Mouse (Mus musculus) ovary, postnatal 36 days (tissue): ENCODE data around the gene Ssb.

Experiments used
- DNase-seq: peaks from one replicate; pipeline ENCODE4 v3.0.0; 2022; ENCODE audit warnings: low spot score, mixed read lengths

The Ssb gene

DNA sequence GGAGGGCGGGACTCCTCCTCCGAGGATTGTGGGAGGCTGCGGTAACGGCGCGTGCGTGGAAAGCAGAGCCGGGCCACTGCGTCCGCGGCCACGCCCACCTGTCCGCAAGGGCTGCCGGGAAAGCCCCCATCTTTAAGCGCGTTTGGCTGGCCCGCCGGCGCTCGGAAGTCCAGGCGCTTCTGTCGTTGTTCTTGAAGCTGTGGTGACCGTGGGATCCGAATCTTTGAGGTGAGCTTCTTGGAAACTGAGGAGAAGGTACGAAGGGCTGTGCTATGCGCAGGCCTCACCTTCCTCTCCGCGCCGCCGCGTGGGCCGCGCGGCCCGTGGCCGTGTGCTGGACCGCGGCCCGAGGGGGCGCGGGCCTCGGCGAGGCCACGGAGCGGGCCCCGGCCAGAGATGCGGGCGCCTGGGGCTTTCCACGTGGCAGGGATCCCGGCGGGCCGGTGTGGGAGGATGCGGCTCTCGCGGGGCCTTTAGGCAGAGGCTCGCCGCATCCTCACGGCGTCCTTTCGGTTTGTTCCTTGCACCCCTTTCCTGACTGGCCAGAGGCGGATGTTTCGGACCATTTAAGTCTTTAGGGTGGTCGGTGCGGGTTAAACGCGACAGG is at the start of gene Ssb:
TSS of gene Ssb (plus strand) at position 78 of the 607 bp plus-strand sequence.
- DNase-seq, result peak; percentile 93

DNA sequence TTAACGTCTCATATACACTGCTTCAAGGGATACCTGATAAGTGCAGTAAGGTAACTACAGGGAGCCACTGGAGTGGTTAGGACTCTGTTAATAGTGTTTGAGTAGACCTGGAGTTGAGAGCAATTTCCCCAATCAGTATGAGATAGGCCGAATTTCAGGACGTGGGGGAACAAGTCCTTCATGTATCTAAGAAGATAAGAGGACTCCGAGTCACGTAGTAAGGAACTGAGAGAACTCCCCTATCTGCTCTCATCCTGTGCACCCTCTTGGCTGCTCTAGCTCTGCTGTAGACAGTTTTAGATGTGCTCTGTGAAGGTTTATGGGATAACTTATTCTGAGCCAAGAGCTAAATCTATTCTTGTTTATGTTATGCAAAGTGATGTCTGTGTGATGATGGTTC is 44.8 kb upstream of the Ssb start:
- no peak for DNase-seq

GRCm38 (mm10) chr2:69818350-69819085 is 42.8 kb upstream of the Ssb start:
- DNase-seq, result no peak

DNA sequence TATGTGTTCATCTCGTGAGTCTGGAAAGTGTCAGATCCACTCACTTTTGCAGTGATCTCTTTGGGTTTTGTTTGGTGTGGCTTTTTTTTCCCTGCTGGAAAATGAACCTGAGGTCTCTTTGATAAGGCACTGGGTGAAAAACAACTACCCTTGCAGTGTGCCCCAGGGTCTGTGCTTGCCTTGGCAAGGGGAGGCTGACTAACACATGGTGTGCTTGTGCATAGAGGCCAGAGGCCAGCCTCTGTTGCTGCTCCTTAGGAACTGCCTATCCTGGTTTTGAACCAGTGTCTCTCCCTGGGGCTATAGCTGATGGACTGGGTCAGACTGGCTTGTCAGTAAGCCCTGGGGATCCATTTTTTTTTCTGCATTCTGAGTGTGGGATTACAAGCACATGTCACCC is 41.2 kb upstream of the Ssb start:
- DNase-seq, result no peak

DNA sequence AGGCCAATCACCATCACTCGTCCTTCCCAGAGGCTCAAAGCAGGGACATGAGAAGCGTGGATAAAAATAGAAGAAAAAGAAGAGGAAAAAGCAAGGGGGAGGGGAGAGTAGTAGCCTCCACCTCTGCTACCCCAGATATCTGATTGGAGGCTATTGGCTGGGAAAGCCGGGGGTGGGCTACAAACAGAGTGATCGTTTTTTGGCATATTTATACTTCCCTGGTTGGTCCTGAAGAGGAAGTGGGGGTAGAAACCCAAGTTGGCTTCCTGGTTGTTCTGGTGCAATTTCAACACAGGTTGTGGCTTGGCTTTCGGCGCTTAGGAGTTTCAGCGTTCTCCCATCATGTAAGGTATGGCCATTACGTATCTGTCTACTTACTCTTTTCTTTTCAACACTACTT is 39.7 kb upstream of the Ssb start, which contains the start of gene Klhl23:
TSS of gene Klhl23 (plus strand) at position 234 of the 400 bp plus-strand sequence.
- peak; percentile 16 for DNase-seq

DNA sequence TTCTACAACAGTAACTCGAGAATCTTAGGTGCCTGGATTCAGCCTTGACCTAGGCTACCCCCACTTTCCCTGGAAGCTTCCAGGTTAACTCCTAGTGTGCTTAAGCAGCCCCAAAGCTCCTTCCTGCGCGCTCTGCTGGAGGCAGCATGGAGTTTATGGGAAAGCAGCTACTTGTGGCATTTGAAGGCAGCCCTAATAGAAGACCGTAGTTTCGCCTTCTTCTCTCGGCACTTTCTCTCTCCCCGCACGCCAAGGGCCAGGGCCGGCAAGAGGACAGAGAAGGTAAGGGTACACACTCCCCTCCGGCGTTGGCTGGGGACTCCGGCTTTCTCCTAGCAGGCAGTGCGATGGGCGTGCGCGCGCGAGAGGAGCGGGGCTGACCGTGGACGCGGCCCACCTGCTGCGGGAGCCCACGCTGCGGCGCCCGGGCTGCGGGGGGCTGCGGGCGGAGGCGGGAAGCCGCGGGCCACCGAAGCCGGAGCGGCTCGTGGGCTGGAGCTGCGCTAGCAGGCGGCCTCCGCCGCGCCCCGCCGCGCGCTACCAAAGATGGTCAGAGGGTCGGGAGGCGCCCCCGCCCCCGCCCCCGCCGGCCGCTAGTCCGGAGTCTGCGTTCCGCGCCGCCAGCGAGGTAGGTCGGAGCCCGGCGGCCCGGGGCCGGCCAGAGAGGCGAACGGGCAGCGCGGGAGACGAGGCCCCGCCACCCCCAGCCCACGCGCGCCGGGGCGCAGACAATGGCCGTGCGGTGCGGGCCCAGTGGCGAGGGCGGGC is 38.8 kb upstream of the Ssb start:
- DNase-seq, result peak; percentile 58

DNA sequence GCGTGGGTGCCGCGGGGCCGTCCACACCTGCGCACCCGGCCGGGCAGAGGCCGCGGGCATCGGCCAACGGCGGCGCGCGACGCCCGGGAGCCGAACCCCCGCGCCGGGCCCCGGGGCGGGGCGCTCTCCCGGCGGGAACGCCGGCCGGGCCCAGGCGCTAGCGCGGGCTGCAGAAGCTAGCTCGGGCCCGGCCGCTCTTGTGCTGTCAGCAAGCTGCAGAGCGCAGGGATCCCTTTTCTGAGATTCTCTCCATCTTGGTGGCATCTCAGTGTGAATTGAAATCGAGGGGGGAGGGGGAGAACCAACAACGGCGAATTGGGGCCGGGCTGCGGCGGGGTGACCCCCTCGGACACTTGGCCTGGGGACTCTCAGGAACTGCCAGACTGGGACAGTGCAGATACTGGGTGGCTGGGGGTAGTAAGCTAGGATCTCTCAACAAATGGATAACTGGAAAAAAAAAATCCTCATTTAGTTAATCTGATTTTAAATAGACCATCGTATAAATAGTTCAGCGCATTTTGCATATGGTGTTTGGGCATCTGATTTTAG is 38.2 kb upstream of the Ssb start:
- peak; percentile 51 for DNase-seq

DNA sequence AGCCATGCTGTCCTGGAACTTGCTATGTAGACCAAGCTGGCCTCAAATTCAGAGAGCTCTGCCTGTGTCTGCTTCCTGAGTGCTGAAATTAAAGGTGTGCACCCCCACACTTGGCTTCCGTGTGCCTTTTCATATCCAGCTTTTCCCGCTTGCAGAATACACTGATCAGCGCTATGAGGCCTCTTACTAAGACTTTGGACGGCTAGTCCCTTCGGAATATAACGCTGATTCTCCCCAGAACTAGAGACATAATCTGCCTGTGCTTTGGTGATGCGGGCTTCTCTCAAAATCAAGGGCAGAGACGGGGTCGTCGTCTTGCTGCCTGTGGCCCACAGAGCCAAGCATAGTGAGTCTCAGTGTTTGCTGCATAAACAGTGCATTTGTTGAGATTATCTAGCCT is 35.5 kb upstream of the Ssb start:
- no peak for DNase-seq

- no peak for DNase-seq
Observed at GRCm38 (mm10) chr2:69826380-69826779, 35.0 kb upstream of the Ssb start.

DNA sequence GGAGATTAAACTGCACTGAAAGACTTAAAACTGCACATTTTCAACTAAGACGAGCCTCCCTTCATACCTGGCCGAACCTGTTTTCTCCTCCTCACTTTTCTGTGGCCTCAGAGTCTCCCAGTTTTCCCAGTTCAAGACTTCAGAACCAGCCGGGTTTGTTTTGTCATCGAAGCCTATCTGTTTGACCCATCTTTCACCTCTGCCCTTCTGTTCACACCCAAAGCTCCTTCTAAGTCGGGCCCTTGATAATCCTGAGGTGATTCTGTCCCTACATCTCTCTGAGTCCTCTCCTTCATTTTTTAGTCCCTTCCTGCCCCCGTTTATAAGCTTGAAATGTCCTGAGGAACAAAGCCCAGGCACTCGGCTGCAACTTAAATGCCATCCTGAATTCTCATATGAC is 33.3 kb upstream of the Ssb start:
- no peak for DNase-seq

DNA sequence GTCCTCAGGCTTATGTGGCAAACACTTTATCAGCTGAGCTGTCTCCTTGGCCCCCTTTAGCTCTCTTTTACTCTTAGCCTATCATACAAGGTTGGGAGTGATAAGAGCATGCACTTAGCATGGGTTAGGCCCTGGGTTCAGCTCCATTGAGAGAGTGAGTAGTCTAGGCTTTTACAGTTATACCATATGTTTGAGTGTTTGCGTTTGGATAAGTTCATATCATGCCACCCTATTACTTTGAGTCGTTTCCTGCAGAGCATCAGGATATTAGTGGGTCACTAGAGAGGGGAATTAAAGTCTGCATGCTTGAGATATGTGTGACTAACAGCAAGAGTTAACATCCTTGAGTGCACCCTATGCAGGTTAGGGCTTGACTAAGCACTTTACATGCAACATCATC is 31.7 kb upstream of the Ssb start:
- DNase-seq, result no peak

- no peak for DNase-seq
Observed at GRCm38 (mm10) chr2:69830116-69830515, 31.2 kb upstream of the Ssb start.

GRCm38 (mm10) chr2:69837244-69837967 is 24.0 kb upstream of the Ssb start:
- DNase-seq, result no peak

GRCm38 (mm10) chr2:69837996-69838395 is 23.4 kb upstream of the Ssb start:
- no peak for DNase-seq

- no peak for DNase-seq
Observed at GRCm38 (mm10) chr2:69838707-69839106, 22.7 kb upstream of the Ssb start.

DNA sequence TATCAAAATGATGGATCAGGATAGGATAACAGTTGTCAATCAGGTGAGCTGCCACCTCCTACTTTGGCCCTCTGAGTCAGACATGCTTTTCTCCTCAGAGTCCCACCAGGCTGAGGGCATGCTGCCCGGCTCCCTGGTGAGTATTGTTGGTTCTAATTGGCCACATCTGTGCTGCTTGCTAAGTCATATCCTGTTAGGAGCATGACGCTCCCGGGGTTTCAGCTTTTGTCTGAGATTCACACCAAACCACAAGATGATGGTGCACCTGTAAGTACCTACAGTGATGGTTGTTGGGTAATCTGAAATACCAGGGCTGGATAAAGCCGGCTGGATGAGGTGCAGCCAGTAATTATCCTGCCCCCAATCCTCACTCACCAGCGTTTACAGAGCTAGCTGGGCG is 21.1 kb upstream of the Ssb start:
- no peak for DNase-seq

DNA sequence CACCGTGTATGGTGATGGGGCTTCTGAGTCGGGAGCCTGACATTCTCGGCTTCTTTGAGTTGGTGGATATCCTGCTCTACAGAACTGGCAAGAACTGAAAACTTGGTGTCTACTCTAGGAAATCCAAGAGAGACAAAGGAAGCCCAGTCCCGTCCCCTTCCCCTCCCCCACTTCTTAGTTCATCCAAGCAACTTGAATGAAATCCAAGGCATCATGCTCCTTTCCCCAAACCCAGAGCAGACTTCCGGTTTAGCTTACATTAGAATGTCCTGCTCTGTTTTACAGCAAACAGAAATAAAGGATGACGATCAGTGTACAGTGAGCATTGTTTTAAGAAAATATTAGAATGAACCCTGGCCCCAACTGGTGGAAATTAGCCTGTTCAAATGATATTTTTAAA is 12.1 kb upstream of the Ssb start:
- no peak for DNase-seq

DNA sequence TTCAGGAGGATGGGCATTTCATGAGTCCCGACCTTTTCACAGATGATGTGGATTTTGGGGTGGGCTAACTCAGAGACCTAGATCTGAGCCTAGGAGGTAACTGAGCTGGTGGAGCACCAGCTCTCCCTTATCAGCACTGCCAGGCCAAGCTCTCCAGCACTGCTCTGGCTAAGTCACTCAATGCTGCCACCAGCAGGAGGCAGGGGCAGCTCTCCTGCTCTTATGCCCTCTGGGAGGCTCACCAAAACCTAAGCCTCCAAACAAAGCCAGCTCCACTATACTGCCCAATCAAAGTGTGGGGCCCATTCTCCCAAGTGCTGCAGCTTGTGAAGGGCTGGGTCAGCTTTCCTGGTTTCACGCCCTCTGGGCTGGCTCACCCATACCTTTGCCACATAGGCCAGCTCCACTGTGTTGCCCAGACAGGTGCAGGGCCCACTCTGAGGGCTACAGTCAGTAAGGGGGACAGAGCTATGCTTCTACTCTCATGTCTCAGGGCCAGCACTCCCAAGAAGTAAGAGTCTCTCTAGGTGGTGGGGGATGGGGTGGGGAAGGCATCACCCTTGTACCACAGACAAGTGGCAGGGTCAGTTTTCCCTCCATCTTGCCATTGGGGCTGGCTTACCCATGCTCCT is 9.8 kb upstream of the Ssb start:
- no peak for DNase-seq

GRCm38 (mm10) chr2:69856392-69856791 is 5.0 kb upstream of the Ssb start:
- DNase-seq, result no peak

GRCm38 (mm10) chr2:69857882-69858281 is 3.5 kb upstream of the Ssb start:
- no peak for DNase-seq

GRCm38 (mm10) chr2:69860972-69861452 is 350 bp upstream of the Ssb start:
- peak; percentile 31 for DNase-seq
